Mouse (Mus musculus) neural tube, embryonic 14.5 days (tissue): ENCODE data around the gene Mkrn2os. TPM values are rescaled to one million over a fixed set of nuclear protein-coding genes. Genes with fewer than 3 reads are reported as not detected.
"Not testable (repeated sequence)": the region's sequence is repeated elsewhere in the genome, so short reads cannot be mapped to it uniquely, and the experiment has no call there.

Experiments
- ATAC-seq: fragments of 200-750 bp; cut with Nextera tagmentation; 2 replicates; pipeline ENCODE4 v1.8.0; 2017; ENCODE audit warnings: low read depth, mild to moderate bottlenecking, moderate TSS enrichment, moderate library complexity
- H3K27ac ChIP-seq: fragments of 300-500 bp; sonication (generic); 2 replicates; pipeline ENCODE4 v1.5.1; 2014; ENCODE audit warnings: low read depth, mild to moderate bottlenecking, control low read depth, low read length, moderate library complexity, mixed read lengths
- H3K27me3 ChIP-seq: fragments of 300-500 bp; sonication (generic); 2 replicates; pipeline ENCODE4 v1.6.1; 2014; ENCODE audit warnings: low read length; ENCODE audit not compliant: control insufficient read depth, insufficient read depth
- H3K36me3 ChIP-seq: fragments of 300-500 bp; sonication (generic); 2 replicates; pipeline ENCODE4 v1.6.1; 2014; ENCODE audit warnings: low read length, mixed read lengths; ENCODE audit not compliant: control insufficient read depth, insufficient read depth
- H3K4me1 ChIP-seq: fragments of 300-500 bp; sonication (generic); 2 replicates; pipeline ENCODE4 v1.6.1; 2014; ENCODE audit warnings: low read length; ENCODE audit not compliant: control insufficient read depth, insufficient read depth
- H3K4me2 ChIP-seq: fragments of 300-500 bp; sonication (generic); 2 replicates; pipeline ENCODE4 v1.6.1; 2014; ENCODE audit warnings: mild to moderate bottlenecking, low read depth, low read length, control low read depth
- H3K4me3 ChIP-seq: fragments of 300-500 bp; sonication (generic); 2 replicates; pipeline ENCODE4 v1.5.1; 2014; ENCODE audit warnings: low read depth, low read length, control low read depth, mixed read lengths
- H3K9ac ChIP-seq: fragments of 300-500 bp; sonication (generic); replicated peaks from 2 replicates; pipeline ENCODE4 v1.6.1; 2014; ENCODE audit warnings: low read depth, mild to moderate bottlenecking, control low read depth, low read length, mixed read lengths
- H3K9me3 ChIP-seq: fragments of 300-500 bp; sonication (generic); 2 replicates; pipeline ENCODE4 v1.6.1; 2016; ENCODE audit warnings: low read length; ENCODE audit not compliant: control insufficient read depth
- WGBS: fragments of 180-500 bp; shearing (Covaris S2); extraction: QIAGEN DNeasy Blood & Tissue Kit; methylation state at CpG from one replicate; pipeline ENCODE4 v1.1.7; 2014; 5-methylcytosine and 5-hydroxymethylcytosine counted together
- polyA plus RNA-seq: library from polyadenylated mRNA; unstranded; fragments of >200 nt; fragmentation: Nextera tagmentation; extraction: Ambion mirVana; gene quantifications from 2 replicates; pipeline ENCODE4 v1.2.1, GENCODE M21; 2014

Mkrn2os gene
- 0.45 and 0.63 TPM in 2 replicates for polyA plus RNA-seq

DNA sequence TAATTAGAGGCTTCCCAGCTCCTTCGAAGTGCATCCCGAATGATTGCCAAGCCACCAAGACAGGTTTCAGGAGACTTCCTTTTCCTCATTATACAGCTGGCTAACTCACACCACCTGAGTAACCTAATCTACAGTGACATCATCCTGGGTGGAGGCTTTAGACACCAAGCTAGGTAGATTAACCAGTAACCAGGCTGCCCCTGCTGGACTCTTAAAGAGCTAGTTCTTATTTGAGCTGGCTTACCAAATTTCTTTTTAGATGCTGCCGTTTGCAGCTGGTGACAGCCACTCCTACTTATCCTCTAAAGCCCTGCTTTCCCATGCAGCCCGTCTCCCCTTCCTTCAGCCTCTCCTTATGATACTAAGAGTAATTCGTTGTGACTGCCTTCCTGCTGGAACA lies at the start of gene Mkrn2os:
TSS of gene Mkrn2os (minus strand) at position 119 of the 400 bp plus-strand sequence.
- Histone ChIP-seq H3K36me3 (no peaks in the 10 kb centered on the region), H3K9me3 (no peaks in the 10 kb centered on the region), H3K4me1 (no peaks in the 10 kb centered on the region), H3K4me3 (no peak within 1 kb of the TSS), H3K27me3 (no peaks in the 10 kb centered on the region), H3K4me2 (no peak within 1 kb of the TSS), H3K27ac (no peak within 1 kb of the TSS), H3K9ac (0 out of 2 replicates have a peak within 1 kb of the TSS, but pooled peaks have one; percentile 3)
- no peak for ATAC-seq
- 69% methylated on average over 5 of the region's 5 CpGs for WGBS

DNA sequence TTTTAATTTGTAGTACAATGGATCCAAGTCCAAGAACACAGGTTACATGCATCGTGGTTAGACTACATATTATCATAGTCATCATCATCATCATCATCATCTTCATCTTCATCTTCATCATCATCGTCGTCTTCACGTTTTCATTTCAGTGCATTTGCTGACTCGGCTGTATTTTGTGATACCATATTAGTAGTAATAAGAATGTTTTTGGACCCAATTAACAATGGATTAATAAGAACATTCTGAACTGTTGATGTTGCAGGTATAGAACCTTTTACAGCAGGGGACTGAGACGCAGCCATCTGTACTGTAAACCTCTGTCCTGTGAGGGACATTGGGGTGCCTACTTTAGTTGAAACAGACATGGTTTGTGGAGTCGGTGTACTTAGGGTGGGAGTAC lies 45.8 kb upstream of the Mkrn2os start:
- peaks cover 29% of the 10 kb centered on the region for H3K36me3 ChIP-seq
- H3K27me3 ChIP-seq, ATAC-seq, H3K27ac ChIP-seq, H3K9me3 ChIP-seq, H3K9ac ChIP-seq, H3K4me2 ChIP-seq, H3K4me3 ChIP-seq, H3K4me1 ChIP-seq: not testable (repeated sequence)
- whole genome bisulfite sequencing: 96% methylated on average over 7 of the region's 7 CpGs

DNA sequence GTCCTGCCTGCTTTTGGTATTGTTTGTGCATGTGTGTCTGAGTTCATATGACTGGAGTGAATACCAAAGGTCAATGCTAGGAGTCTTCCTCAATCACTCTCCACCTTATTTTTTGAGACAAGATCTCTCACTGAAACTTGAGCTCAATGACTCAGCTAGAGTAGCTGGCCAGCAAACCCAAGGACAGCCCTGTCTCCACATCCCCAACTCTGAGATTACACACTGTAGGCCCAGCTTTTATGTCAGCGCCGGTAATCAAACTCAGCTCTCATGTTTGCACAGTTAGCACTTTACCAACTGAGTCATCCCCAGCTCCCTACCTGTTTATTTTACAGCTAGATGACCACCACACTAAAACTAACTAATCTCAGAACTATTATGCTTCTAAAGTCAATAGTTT lies 41.6 kb upstream of the Mkrn2os start:
- H3K27ac ChIP-seq: no peak overlapping the region
- H3K36me3 ChIP-seq: peaks cover 56% of the 10 kb centered on the region

DNA sequence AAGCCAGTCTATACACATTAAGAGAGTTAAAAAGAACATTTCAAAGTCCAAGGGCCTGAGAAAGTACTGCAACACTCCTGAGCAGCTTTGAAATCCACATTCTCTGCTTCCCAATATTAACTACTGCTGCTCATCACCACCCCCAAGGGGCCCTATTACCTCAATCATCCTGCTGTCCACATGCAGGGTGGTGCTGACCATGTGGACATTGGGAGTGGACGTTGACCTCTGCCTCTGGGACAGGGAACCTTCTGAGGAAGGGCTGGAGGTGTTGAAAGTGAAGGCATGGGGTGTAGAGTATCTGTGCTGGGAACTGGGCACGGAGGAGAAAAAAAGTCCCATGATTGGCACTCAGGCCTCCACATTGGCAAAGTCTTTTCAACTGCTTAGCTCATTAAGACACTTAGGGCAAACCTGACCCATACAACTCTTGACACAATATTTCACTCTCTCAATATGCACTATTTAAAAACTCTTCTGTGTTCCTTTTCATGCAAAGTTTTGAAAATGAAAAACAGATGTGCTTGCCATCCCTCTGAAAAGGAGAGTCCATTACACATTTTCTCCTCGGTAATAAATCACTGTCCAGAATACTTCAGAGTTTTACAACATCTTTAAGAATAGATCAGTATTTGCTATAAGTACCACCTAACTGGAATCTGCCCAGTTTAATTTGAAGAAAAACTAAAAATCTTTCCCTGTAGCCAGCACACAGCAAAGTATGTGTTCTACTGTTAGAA lies 38.9 kb upstream of the Mkrn2os start:
- no peak overlapping the region for H3K4me3 ChIP-seq
- no peak overlapping the region for H3K9ac ChIP-seq
- H3K4me1 ChIP-seq: no peaks in the 10 kb centered on the region
- WGBS: 93% methylated on average over 3 of the region's 3 CpGs
- no peak overlapping the region for H3K27ac ChIP-seq
- no peak for ATAC-seq
- no peaks in the 10 kb centered on the region for H3K9me3 ChIP-seq
- H3K27me3 ChIP-seq: no peaks in the 10 kb centered on the region
- peaks cover 63% of the 10 kb centered on the region for H3K36me3 ChIP-seq
- no peak overlapping the region for H3K4me2 ChIP-seq

More for the DNA sequence above, 41.6 kb upstream of the Mkrn2os start:
- Histone ChIP-seq H3K9me3 (no peaks in the 10 kb centered on the region), H3K9ac (no peak overlapping the region), H3K27me3 (no peaks in the 10 kb centered on the region), H3K4me2 (no peak overlapping the region), H3K4me3 (no peak overlapping the region), H3K4me1 (no peaks in the 10 kb centered on the region)
- ATAC-seq: no peak
- 99% methylated on average over 2 of the region's 2 CpGs for WGBS

DNA sequence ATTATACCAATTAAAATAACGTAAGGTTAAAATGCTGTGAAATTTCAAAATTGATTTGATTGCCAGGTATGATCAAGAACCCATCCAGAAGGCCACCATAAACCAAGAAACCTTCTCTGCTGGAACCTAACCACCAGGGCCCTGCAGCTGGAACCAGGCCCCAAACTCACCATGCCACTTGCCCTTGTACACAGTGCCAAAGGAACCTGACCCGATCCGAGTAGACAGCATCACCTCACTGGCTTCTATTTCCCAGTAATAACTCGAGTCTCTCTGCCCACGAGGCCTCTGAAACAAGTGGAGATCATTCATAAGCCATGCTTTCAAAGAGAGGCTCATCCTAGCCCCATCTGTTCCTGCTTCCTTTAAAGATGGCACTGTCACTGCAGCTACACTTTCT lies 33.7 kb upstream of the Mkrn2os start:
- Histone ChIP-seq H3K9me3 (no peaks in the 10 kb centered on the region), H3K4me3 (no peak overlapping the region), H3K4me1 (no peaks in the 10 kb centered on the region), H3K36me3 (peaks cover 64% of the 10 kb centered on the region), H3K9ac (no peak overlapping the region), H3K27me3 (no peaks in the 10 kb centered on the region), H3K27ac (no peak overlapping the region), H3K4me2 (no peak overlapping the region)
- WGBS: 94% methylated on average over 5 of the region's 5 CpGs
- no peak for ATAC-seq

DNA sequence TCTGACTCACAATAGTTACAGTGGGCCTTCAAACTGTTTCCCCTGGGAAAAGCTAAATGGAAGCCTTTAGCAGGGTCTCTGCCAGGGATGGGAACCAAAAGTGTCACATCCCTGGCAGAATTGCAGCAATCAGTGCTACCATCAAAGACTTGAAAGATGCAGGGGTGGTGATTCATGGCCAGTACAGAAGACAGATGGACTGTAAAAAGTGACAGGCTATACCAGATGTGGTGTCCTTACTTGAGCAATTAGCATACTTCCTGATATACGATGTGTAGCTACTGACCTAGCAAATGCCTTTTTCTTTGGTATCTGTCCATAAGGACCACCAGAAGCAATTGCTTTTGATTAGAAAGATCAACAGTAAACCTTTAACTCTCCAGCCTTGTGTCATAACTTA lies 28.6 kb upstream of the Mkrn2os start:
- H3K9me3 ChIP-seq: no peaks in the 10 kb centered on the region
- no peaks in the 10 kb centered on the region for H3K27me3 ChIP-seq
- H3K4me2 ChIP-seq: no peak overlapping the region
- H3K36me3 ChIP-seq: peaks cover 91% of the 10 kb centered on the region
- 54% methylated on average over 1 of the region's 1 CpGs for WGBS
- no peak overlapping the region for H3K27ac ChIP-seq
- no peaks in the 10 kb centered on the region for H3K4me1 ChIP-seq
- H3K9ac ChIP-seq: no peak overlapping the region
- no peak for ATAC-seq
- H3K4me3 ChIP-seq: no peak overlapping the region

DNA sequence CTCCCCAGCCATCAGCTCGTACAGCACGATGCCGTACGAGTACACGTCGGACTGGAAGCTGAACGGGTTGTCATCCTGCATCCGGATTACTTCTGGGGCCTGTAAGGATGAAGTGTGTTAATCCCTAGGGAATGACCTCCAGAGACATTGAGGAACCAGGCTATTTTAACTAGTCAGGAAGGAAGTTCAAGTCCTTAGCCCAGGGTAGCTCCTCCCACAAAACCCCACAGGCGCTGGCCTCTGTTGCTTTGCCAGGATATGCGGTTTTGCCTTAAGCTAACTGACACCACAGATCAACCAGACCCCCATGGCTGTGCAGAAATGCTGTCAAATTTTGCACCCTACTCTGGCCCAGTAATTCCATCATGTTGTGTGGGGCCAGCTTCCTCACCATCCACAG lies 27.4 kb upstream of the Mkrn2os start:
- H3K9ac ChIP-seq: no peak overlapping the region
- no peak overlapping the region for H3K4me3 ChIP-seq
- no peaks in the 10 kb centered on the region for H3K9me3 ChIP-seq
- H3K4me2 ChIP-seq: no peak overlapping the region
- H3K36me3 ChIP-seq: peaks cover 89% of the 10 kb centered on the region
- WGBS: 93% methylated on average over 10 of the region's 10 CpGs
- no peak for ATAC-seq
- H3K27ac ChIP-seq: no peak overlapping the region
- no peaks in the 10 kb centered on the region for H3K27me3 ChIP-seq
- H3K4me1 ChIP-seq: no peaks in the 10 kb centered on the region

DNA sequence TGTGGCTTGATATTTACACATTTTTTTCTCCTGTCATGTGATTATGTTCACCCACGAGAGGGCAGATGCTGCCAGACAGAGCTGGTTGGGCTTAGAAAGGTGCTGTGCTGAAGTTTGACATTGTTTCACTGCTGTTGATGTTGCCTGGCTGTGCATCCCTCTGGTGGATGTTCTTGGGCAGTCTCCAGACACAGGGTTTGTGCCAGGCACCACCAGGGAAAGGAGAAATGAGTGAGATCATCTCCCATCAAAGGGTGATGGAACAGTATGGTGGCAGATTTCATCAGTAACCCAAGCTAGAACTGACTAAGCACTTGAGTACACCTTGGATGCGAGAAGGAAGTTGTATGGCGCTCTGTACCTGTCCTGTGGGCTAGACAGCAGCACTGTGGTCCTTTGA lies 23.6 kb upstream of the Mkrn2os start:
- ATAC-seq: no peak
- Histone ChIP-seq H3K36me3 (peaks cover 84% of the 10 kb centered on the region), H3K4me2 (no peak overlapping the region), H3K9me3 (no peaks in the 10 kb centered on the region), H3K27ac (no peak overlapping the region), H3K4me3 (no peak overlapping the region), H3K4me1 (no peaks in the 10 kb centered on the region), H3K27me3 (no peaks in the 10 kb centered on the region), H3K9ac (no peak overlapping the region)
- WGBS: 93% methylated on average over 3 of the region's 3 CpGs

DNA sequence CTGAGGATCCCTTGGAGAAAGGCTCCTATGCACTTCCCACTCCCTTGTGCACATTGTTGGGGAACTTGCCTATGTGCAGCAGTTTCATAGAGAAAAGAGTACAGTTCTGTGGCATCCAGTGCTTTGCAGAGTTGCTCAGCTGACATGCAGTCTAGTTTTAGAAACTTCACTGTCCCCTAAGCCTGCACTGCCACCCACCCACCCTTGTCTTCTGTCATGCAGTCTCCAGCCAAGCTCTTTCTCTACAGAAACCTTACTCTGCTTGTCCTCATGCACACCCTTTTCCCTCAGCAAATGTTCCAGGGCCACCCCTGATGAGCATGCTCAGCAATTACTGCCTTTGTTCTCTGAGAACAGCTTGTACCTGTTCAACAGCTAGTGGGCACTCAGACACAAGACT lies 21.4 kb upstream of the Mkrn2os start:
- no peak overlapping the region for H3K9ac ChIP-seq
- no peaks in the 10 kb centered on the region for H3K4me1 ChIP-seq
- no peaks in the 10 kb centered on the region for H3K9me3 ChIP-seq
- no peak overlapping the region for H3K27ac ChIP-seq
- no peaks in the 10 kb centered on the region for H3K27me3 ChIP-seq
- H3K4me2 ChIP-seq: no peak overlapping the region
- H3K4me3 ChIP-seq: no peak overlapping the region
- peaks cover 68% of the 10 kb centered on the region for H3K36me3 ChIP-seq
- ATAC-seq: no peak
